In genomic region chr15:102025136-102025872, GRCm38 (mm10) we compare ENCODE assay signal across 8 mouse cellular contexts. TPM values are rescaled to one million over a fixed set of nuclear protein-coding genes. Genes with fewer than 3 reads are reported as not detected.
DNase-seq lines count a peak whose midpoint lies in the region; ATAC-seq lines count a peak whose summit lies in the region.

No protein-coding gene starts in this region.

- peak overlapping the region; percentile 46 for H3K4me2 ChIP-seq in lung, embryonic 15.5 days
- H3K4me2 ChIP-seq in limb, embryonic 15.5 days: peak overlapping the region; percentile 26
- peak overlapping the region; percentile 42 for H3K4me2 ChIP-seq in stomach, embryonic 14.5 days (replicated peaks; ENCODE audit: low read depth, low read length)

- 7% methylated on average over 22 of the region's 22 CpGs for WGBS in lung, embryonic 15.5 days
- WGBS in limb, embryonic 15.5 days: 8% methylated on average over 22 of the region's 22 CpGs
- 7% methylated on average over 22 of the region's 22 CpGs for WGBS in stomach, embryonic 14.5 days

- peak; percentile 35; the same call in 1 of the 2 replicates for ATAC-seq in lung, embryonic 15.5 days (ENCODE audit: borderline replicate concordance, extremely low read depth, low FRiP score, low TSS enrichment)
- ATAC-seq in limb, embryonic 15.5 days (ENCODE audit: insufficient number of reproducible peaks, low FRiP score, low TSS enrichment, low read depth): no peak
- ATAC-seq in stomach, embryonic 14.5 days (ENCODE audit: insufficient number of reproducible peaks, insufficient read depth, low FRiP score, low read depth): peak; percentile 40; the same call in 1 of the 2 replicates

- DNase-seq in lung, postnatal 14 days: no peak
- peak; percentile 29 for DNase-seq in forelimb bud, embryonic 11.5 days (ENCODE audit: low read depth, low spot score)
- DNase-seq in testis, postnatal 14 days (ENCODE audit: low spot score): no peak
- DNase-seq in ovary, postnatal 10 days (ENCODE audit: low spot score): no peak
- DNase-seq in right cerebral cortex, adult 18-20 months: no peak

- peak overlapping the region; percentile 7 for H3K4me3 ChIP-seq in lung, embryonic 15.5 days
- peak overlapping the region; percentile 2; the same call in 1 of the 2 replicates for H3K4me3 ChIP-seq in limb, embryonic 15.5 days
- peak overlapping the region; percentile 4; the same call in 1 of the 2 replicates for H3K4me3 ChIP-seq in stomach, embryonic 14.5 days (ENCODE audit: low read depth, low read length)

- peaks cover 50% of the 10 kb centered on the region for H3K4me1 ChIP-seq in lung, embryonic 15.5 days
- peaks cover 33% of the 10 kb centered on the region for H3K4me1 ChIP-seq in limb, embryonic 15.5 days
- H3K4me1 ChIP-seq in stomach, embryonic 14.5 days (ENCODE audit: control insufficient read depth, insufficient read depth, low read length): peaks cover 21% of the 10 kb centered on the region

- H3K9ac ChIP-seq in lung, embryonic 15.5 days: peak overlapping the region; percentile 20; the same call in 1 of the 2 replicates
- no peak overlapping the region for H3K9ac ChIP-seq in limb, embryonic 15.5 days
- H3K9ac ChIP-seq in stomach, embryonic 14.5 days (replicated peaks; ENCODE audit: low read depth, low read length): 0 out of 2 replicates have a peak overlapping the region, but pooled peaks have one; percentile 21

- peak overlapping the region; percentile 92 for H3K27ac ChIP-seq in lung, embryonic 15.5 days
- H3K27ac ChIP-seq in limb, embryonic 15.5 days: no peak overlapping the region
- peak overlapping the region; percentile 83 for H3K27ac ChIP-seq in stomach, embryonic 14.5 days (ENCODE audit: low read length)

- peaks cover 20% of the 10 kb centered on the region for H3K27me3 ChIP-seq in lung, embryonic 15.5 days
- peaks cover 33% of the 10 kb centered on the region for H3K27me3 ChIP-seq in limb, embryonic 15.5 days
- no peaks in the 10 kb centered on the region for H3K27me3 ChIP-seq in stomach, embryonic 14.5 days (ENCODE audit: control insufficient read depth, insufficient read depth, low read length)

- no peaks in the 10 kb centered on the region for H3K9me3 ChIP-seq in lung, embryonic 15.5 days
- H3K9me3 ChIP-seq in limb, embryonic 15.5 days: no peaks in the 10 kb centered on the region
- H3K9me3 ChIP-seq in stomach, embryonic 14.5 days (ENCODE audit: control insufficient read depth, low read depth, low read length): no peaks in the 10 kb centered on the region

- no peaks in the 10 kb centered on the region for H3K36me3 ChIP-seq in lung, embryonic 15.5 days
- no peaks in the 10 kb centered on the region for H3K36me3 ChIP-seq in limb, embryonic 15.5 days
- H3K36me3 ChIP-seq in stomach, embryonic 14.5 days (ENCODE audit: control insufficient read depth, insufficient read depth, low read length): no peaks in the 10 kb centered on the region; the same call in 1 of the 2 replicates

RNA-seq across cellular contexts. Expression of gene Krt18, which starts 2.7 kb away (rescaled TPM):
- polyA plus RNA-seq in lung, embryonic 15.5 days (2015; fragmentation: Nextera tagmentation; extraction: Ambion mirVana): 221 and 264 TPM in 2 replicates
- polyA plus RNA-seq in limb, embryonic 15.5 days (2015; fragmentation: Nextera tagmentation; extraction: Ambion mirVana): 39.0 and 44.4 TPM in 2 replicates
- polyA plus RNA-seq in stomach, embryonic 14.5 days (2014; fragmentation: Nextera tagmentation; extraction: Ambion mirVana): 407 and 452 TPM in 2 replicates

RNA-seq across cellular contexts. Expression of gene Krt8, which starts 21.0 kb away (rescaled TPM):
- polyA plus RNA-seq in lung, embryonic 15.5 days (2015; fragmentation: Nextera tagmentation; extraction: Ambion mirVana): 307 and 345 TPM in 2 replicates
- polyA plus RNA-seq in limb, embryonic 15.5 days (2015; fragmentation: Nextera tagmentation; extraction: Ambion mirVana): 70.8 and 75.5 TPM in 2 replicates
- 707 and 780 TPM in 2 replicates for polyA plus RNA-seq in stomach, embryonic 14.5 days (2014; fragmentation: Nextera tagmentation; extraction: Ambion mirVana)

RNA-seq across cellular contexts. Expression of gene Eif4b, which starts 48.3 kb away (rescaled TPM):
- 118 and 121 TPM in 2 replicates for polyA plus RNA-seq in lung, embryonic 15.5 days (2015; fragmentation: Nextera tagmentation; extraction: Ambion mirVana)
- 103 and 111 TPM in 2 replicates for polyA plus RNA-seq in limb, embryonic 15.5 days (2015; fragmentation: Nextera tagmentation; extraction: Ambion mirVana)
- polyA plus RNA-seq in stomach, embryonic 14.5 days (2014; fragmentation: Nextera tagmentation; extraction: Ambion mirVana): 129 and 134 TPM in 2 replicates
